Mouse (Mus musculus) ES-Bruce4 (cell line): Measurements from ENCODE around the gene Ngrn. TPM values are rescaled to one million over a fixed set of nuclear protein-coding genes. Genes with fewer than 3 reads are reported as not detected.

Experiments used
- H3K27ac ChIP-seq: 2 replicates; pipeline ENCODE4 v1.5.1; 2012; ENCODE audit warnings: low read length, inconsistent platforms; ENCODE audit not compliant: insufficient read depth
- H3K27me3 ChIP-seq: 2 replicates; pipeline ENCODE4 v1.6.1; 2012; ENCODE audit warnings: mild to moderate bottlenecking, low read length, inconsistent platforms; ENCODE audit not compliant: control insufficient read depth, poor library complexity, insufficient read depth, severe bottlenecking
- H3K36me3 ChIP-seq: 2 replicates; pipeline ENCODE4 v1.6.1; 2012; ENCODE audit warnings: inconsistent platforms, mild to moderate bottlenecking, low read length, moderate library complexity; ENCODE audit not compliant: control insufficient read depth, poor library complexity, insufficient read depth, severe bottlenecking
- H3K4me1 ChIP-seq: one replicate; pipeline ENCODE4 v1.8.1; 2011; ENCODE audit warnings: low read length; ENCODE audit not compliant: control insufficient read depth, insufficient read depth
- H3K4me3 ChIP-seq: 2 replicates; pipeline ENCODE4 v1.5.1; 2011; ENCODE audit warnings: low read depth, mild to moderate bottlenecking, low read length
- H3K9ac ChIP-seq: 2 replicates; pipeline ENCODE4 v1.6.1; 2012; ENCODE audit warnings: low read depth, mild to moderate bottlenecking, inconsistent platforms; ENCODE audit not compliant: poor library complexity, severe bottlenecking
- H3K9me3 ChIP-seq: replicated peaks from 2 replicates; pipeline ENCODE4 v1.6.1; 2012; ENCODE audit warnings: mild to moderate bottlenecking, low read length, inconsistent platforms; ENCODE audit not compliant: control insufficient read depth, poor library complexity, insufficient read depth, severe bottlenecking
- CTCF ChIP-seq: IDR thresholded peaks from one replicate; pipeline ENCODE4 v1.8.1; 2011; ENCODE audit warnings: low read depth, low read length
- EP300 ChIP-seq: IDR thresholded peaks from 2 replicates; pipeline ENCODE4 v1.6.1; 2011; ENCODE audit warnings: low read depth, low read length; ENCODE audit not compliant: insufficient read depth
- POLR2A ChIP-seq: IDR thresholded peaks from one replicate; pipeline ENCODE4 v1.8.1; 2011; ENCODE audit warnings: low read length; ENCODE audit not compliant: insufficient read depth
- polyA plus RNA-seq: library from polyadenylated mRNA; stranded (reverse); fragments of >200 nt; gene quantifications from 2 replicates; pipeline ENCODE4 v1.2.4, GENCODE M21; 2011; ENCODE audit warnings: low read depth; ENCODE audit not compliant: missing spikeins, insufficient read depth, insufficient read length

The Ngrn gene
- polyA plus RNA-seq, 1 experiment = 32.5 TPM

DNA sequence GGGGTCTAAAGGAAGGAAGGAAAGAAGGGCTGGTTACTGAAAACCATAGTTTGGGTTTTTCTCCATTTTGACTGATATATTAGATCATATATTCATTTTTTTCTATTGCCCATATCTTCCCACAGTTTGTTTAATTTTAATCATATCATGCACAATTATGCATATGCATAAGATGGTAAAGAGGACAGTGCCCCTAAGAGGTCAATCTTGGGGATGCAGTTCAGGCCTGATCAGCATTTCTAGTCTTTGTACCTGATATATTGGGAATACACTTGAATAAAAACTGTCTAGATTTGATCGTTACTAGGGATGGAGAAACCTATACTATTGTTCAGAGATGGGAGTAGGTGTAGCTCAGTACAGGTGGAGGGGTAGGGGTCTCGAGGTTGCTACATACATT is 20.0 kb downstream of the Ngrn start:
- H3K27me3 ChIP-seq = no peaks in the 10 kb centered on the region
- H3K4me1 ChIP-seq = no peaks in the 10 kb centered on the region
- H3K9me3 ChIP-seq = no peaks in the 10 kb centered on the region
- no peak overlapping the region for H3K27ac ChIP-seq
- H3K9ac ChIP-seq = no peak overlapping the region
- TF ChIP-seq EP300 (no peak), CTCF (no peak), POLR2A (no peak)
- peaks cover 18% of the 10 kb centered on the region for H3K36me3 ChIP-seq
- no peak overlapping the region for H3K4me3 ChIP-seq

DNA sequence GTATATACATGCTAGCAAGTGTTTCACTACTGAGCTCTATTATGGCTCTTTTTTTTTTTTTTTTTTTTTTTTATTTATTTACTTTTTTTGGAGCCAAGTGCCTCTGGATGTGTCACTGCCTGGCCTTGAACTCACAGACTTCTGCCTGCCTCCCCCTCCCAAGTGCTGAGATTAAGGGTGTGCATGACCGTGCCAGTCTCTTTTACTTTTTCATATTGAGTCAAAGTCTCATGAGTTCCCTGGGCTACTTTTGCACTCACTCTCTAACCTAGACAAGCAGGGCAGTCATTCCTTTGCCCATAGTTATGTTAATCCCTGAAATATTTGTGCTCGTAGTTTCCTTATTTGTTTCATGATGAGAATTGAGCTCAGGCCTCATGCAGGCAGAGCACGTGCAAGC is 20.6 kb downstream of the Ngrn start:
- Histone ChIP-seq H3K27me3 (no peaks in the 10 kb centered on the region), H3K36me3 (peaks cover 20% of the 10 kb centered on the region), H3K4me1 (no peaks in the 10 kb centered on the region), H3K9ac (no peak overlapping the region), H3K9me3 (no peaks in the 10 kb centered on the region), H3K27ac (no peak overlapping the region), H3K4me3 (no peak overlapping the region)
- TF ChIP-seq EP300 (no peak), POLR2A (no peak), CTCF (no peak)

DNA sequence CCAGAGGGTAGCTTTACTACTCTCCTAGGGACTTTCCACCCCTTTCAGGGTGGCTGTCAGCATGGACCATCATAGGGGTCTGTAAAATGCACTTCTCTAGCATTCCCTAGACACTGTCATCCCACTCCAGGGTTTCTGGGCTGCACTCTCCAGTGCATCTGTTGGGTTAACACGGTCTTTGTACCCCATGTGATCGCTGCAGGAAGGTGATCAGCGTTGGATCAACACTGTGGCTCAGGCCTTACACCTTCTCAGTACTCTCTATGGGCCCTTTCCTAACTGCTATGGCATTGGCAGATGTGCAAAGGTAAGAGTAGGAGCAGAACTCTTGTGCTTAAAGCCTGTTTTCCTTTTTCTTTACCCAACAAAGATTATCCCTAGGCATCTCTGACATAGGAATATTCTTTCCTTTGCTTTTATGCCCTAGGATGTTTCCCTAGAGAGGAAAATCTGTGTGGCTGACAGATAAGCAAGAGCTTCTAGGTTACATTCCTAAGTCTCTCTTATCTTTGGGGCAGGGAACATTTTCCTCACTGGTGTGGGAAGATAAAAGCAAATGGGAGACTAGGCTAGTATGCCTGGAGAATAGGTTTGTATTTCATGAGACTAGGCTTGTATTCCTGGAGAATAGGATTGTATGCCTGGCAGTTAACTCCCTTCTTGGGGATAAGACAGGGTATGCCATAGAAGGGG is 22.4 kb downstream of the Ngrn start:
- H3K9ac ChIP-seq = no peak overlapping the region
- no peak overlapping the region for H3K27ac ChIP-seq
- peaks cover 24% of the 10 kb centered on the region for H3K36me3 ChIP-seq
- no peak for TF ChIP-seq POLR2A
- H3K4me1 ChIP-seq = no peaks in the 10 kb centered on the region
- no peaks in the 10 kb centered on the region for H3K9me3 ChIP-seq
- no peaks in the 10 kb centered on the region for H3K27me3 ChIP-seq
- no peak overlapping the region for H3K4me3 ChIP-seq

DNA sequence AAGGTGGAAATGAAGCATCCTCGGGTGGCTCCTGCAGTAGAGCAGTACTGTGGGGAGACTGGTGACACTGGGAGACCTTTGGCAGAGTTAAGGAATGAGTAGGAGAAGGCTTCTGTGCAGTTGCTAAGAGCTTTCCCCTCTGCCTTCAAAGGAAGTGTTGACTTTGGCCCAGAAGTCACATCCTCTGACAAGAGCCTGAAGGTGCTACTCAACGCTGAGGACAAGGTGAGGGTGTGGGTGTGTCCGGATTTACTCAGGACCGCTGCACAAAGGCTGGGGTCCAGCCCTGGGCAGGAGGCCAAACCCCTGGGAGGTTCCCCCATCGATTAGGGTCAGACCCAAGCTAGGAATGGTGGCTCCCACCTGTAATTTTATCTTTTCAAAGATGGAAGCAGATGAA is 23.4 kb downstream of the Ngrn start:
- H3K9ac ChIP-seq = no peak overlapping the region
- TF ChIP-seq CTCF (no peak), EP300 (no peak), POLR2A (no peak)
- H3K27ac ChIP-seq = no peak overlapping the region
- H3K4me1 ChIP-seq = no peaks in the 10 kb centered on the region
- no peaks in the 10 kb centered on the region for H3K27me3 ChIP-seq
- H3K4me3 ChIP-seq = no peak overlapping the region
- H3K9me3 ChIP-seq = no peaks in the 10 kb centered on the region
- H3K36me3 ChIP-seq = peaks cover 24% of the 10 kb centered on the region

DNA sequence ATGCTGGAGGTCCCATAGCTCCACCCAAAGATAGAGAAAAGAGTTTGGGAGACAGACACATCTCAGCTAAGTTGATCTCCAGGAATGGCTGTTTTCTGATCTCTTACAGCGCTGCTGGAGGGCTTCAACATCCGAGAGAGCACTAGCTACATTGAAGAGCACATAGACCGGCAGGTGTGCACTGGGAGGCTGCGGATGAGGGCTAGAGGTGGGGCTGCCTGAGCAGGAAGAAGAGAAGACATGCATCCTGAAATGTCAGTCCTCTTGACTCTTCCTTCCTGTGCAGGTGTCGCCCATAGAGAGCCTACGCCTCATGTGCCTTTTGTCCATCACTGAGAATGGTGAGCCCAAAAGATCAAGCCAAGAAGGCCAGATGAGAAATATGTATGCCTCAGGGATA is 24.7 kb downstream of the Ngrn start:
- Histone ChIP-seq H3K27ac (no peak overlapping the region), H3K4me3 (no peak overlapping the region), H3K27me3 (no peaks in the 10 kb centered on the region), H3K9me3 (no peaks in the 10 kb centered on the region), H3K36me3 (peaks cover 24% of the 10 kb centered on the region), H3K4me1 (no peaks in the 10 kb centered on the region), H3K9ac (no peak overlapping the region)
- TF ChIP-seq EP300 (no peak), CTCF (no peak)

DNA sequence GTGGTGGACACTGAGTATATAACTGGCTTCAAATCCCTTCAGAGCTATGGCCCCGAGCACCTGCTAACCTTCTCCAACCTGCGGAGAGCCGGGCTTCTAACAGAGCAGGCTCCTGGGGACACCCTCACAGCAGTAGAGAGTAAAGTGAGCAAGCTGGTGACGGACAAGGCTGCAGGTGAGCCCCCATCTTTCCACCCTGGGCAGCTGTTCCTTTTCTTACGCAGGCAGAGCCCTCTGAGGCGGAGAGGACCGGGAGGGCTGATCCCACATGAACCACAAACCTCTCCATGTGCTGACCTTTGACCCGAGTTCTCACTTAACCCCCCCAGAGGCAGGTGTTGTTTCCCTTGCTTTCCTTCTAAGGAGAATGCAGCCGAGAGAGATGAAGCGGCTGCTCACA is 26.7 kb downstream of the Ngrn start:
- TF ChIP-seq POLR2A (no peak), EP300 (no peak), CTCF (no peak)
- Histone ChIP-seq H3K9me3 (no peaks in the 10 kb centered on the region), H3K4me3 (no peak overlapping the region), H3K9ac (no peak overlapping the region), H3K27me3 (no peaks in the 10 kb centered on the region), H3K36me3 (peaks cover 24% of the 10 kb centered on the region), H3K27ac (no peak overlapping the region), H3K4me1 (no peaks in the 10 kb centered on the region)
